Mouse (Mus musculus) splenic B cell, adult 2 months (primary cell): ENCODE data around the gene Ndufa6.
"Not testable (repeated sequence)": the region's sequence is repeated elsewhere in the genome, so short reads cannot be mapped to it uniquely, and the experiment has no call there.

Experiments
- DNase-seq: peaks from one replicate; pipeline ENCODE4 v3.0.0-alpha.2; 2011; ENCODE audit warnings: low read depth, low spot score
- H3K27me3 ChIP-seq: 2 replicates; pipeline ENCODE4 v1.6.1; 2012; ENCODE audit warnings: mild to moderate bottlenecking, low read length, moderate library complexity, mixed read lengths; ENCODE audit not compliant: control insufficient read depth, poor library complexity, insufficient read depth, severe bottlenecking
- H3K36me3 ChIP-seq: 2 replicates; pipeline ENCODE4 v1.6.1; 2012; ENCODE audit warnings: mild to moderate bottlenecking, low read length, moderate library complexity, mixed read lengths; ENCODE audit not compliant: control insufficient read depth, poor library complexity, insufficient read depth, severe bottlenecking

The Ndufa6 gene

GRCm38 (mm10) chr15:82377701-82378100 lies 23.6 kb upstream of the Ndufa6 start:
- Histone ChIP-seq H3K36me3 (no peaks in the 10 kb centered on the region), H3K27me3 (no peaks in the 10 kb centered on the region; the same call in 1 of the 2 replicates)
- no peak for DNase-seq

- H3K36me3 ChIP-seq = no peaks in the 10 kb centered on the region
- no peaks in the 10 kb centered on the region; the same call in 1 of the 2 replicates for H3K27me3 ChIP-seq
- no peak for DNase-seq
Measured at GRCm38 (mm10) chr15:82376393-82377138, 22.4 kb upstream of the Ndufa6 start.

- no peaks in the 10 kb centered on the region; the same call in 1 of the 2 replicates for H3K27me3 ChIP-seq
- no peaks in the 10 kb centered on the region for H3K36me3 ChIP-seq
- no peak for DNase-seq
Measured at GRCm38 (mm10) chr15:82375855-82376254, 21.7 kb upstream of the Ndufa6 start.

DNA sequence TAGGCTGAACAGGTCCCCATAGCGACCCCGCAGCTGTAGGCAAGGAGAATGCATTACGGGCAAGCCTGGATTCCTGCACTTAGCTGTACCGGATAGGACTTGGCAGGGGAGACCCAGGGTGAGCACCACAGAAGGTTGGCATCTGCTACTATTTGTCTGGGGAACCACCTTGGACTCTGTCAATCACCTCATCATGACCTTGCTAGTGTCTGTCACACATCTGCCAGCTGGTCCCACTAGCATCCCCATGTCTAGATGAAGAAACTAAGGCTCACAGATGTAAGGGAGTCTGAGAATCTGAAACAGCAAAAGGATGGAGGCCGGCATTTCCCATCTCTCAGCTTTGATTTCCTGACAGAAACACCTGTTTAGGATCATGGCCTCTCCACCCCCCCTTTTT lies 20.3 kb upstream of the Ndufa6 start:
- DNase-seq = no peak
- H3K27me3 ChIP-seq = no peaks in the 10 kb centered on the region
- H3K36me3 ChIP-seq = no peaks in the 10 kb centered on the region

- H3K27me3 ChIP-seq = no peaks in the 10 kb centered on the region
- no peak for DNase-seq
- no peaks in the 10 kb centered on the region for H3K36me3 ChIP-seq
Measured at GRCm38 (mm10) chr15:82372991-82373390, 18.9 kb upstream of the Ndufa6 start.

GRCm38 (mm10) chr15:82372446-82372845 lies 18.3 kb upstream of the Ndufa6 start:
- no peak for DNase-seq
- Histone ChIP-seq H3K27me3 (no peaks in the 10 kb centered on the region), H3K36me3 (no peaks in the 10 kb centered on the region)

DNA sequence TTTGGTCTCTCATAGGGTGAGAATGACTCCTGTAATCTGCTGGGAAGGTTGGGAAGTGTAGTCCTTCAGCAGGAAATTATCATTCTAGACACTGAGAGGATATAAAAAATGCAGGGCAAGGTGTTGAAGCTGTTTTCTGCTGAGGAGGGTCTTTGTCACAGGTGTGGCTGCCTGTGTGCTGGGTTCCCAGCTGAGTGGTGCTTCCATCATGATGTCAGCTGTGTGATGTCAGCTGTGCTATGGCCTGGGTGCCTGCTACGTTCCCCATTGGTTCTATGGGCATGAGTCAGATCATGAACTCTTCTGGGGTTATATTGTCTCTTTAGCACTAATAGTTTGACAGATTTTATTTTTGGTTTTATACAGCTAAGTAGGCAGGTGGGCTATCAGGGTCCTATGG lies 14.7 kb upstream of the Ndufa6 start:
- Histone ChIP-seq H3K36me3 (no peaks in the 10 kb centered on the region), H3K27me3 (no peaks in the 10 kb centered on the region)
- no peak for DNase-seq

DNA sequence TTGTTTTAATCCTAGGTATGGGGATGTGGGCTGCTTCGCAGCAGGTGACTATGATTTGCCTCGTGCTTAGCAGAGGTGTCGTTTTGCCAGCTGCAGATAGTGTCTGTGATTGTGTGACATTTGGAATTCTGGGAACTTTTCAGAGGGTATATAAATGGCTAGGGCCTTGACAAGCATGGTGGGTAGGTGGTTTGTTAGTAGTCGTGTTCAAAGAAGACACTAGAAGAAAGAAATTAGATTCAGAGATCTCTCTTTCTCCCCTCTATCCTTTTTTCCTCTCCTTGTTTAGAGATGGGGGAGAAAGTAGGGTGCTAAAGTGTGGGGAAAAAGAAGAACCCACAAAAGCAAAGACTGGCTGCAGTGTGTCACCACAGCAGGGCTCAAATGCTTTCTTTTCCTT lies 14.0 kb upstream of the Ndufa6 start:
- no peak for DNase-seq
- H3K27me3 ChIP-seq = no peaks in the 10 kb centered on the region
- H3K36me3 ChIP-seq = no peaks in the 10 kb centered on the region

- not testable (repeated sequence) for H3K27me3 ChIP-seq, H3K36me3 ChIP-seq, DNase-seq
Measured at GRCm38 (mm10) chr15:82364561-82364960, 10.4 kb upstream of the Ndufa6 start.

DNA sequence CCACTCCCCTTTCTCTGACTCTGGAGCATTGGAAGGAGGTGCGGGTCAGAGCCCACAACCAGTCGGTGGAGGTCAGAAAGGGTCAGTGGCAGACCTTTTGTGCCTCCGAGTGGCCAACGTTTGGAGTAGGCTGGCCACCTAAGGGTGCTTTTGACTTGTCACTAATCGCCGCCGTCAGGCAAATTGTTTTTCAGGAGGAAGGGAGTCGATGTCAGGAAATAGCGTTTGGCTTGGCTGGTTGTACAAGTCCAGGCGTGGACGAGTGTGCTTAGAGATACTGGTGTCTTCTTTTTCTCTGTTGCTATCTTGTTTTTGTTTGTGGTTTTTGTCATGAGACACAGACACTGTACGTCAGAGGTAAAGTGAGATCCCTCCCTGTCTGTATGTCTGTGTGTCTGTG lies 9.7 kb upstream of the Ndufa6 start:
- not testable (repeated sequence) for H3K36me3 ChIP-seq, DNase-seq

DNA sequence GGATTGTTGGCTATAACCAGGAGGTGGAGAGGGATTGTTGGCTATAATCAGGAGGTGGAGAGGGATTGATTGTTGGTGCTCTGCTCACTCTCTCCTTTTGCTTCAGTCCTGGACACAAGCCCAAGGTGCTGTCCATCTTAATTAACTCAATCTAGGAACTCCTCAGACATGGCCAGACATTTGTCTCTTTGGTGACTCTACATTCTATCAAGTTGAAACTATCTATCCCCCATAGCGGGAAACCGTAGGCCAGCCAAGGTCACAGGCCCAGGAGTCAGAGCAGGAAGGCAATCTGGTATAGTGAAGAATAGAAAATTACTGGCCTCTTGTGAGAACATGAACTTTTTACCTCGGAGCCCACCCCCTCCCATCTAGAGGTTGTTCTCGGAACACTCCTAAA lies 8.1 kb upstream of the Ndufa6 start:
- Histone ChIP-seq H3K27me3 (no peaks in the 10 kb centered on the region), H3K36me3 (no peaks in the 10 kb centered on the region)
- no peak for DNase-seq

More for the DNA sequence above, 9.7 kb upstream of the Ndufa6 start:
- H3K27me3 ChIP-seq = not testable (repeated sequence)

DNA sequence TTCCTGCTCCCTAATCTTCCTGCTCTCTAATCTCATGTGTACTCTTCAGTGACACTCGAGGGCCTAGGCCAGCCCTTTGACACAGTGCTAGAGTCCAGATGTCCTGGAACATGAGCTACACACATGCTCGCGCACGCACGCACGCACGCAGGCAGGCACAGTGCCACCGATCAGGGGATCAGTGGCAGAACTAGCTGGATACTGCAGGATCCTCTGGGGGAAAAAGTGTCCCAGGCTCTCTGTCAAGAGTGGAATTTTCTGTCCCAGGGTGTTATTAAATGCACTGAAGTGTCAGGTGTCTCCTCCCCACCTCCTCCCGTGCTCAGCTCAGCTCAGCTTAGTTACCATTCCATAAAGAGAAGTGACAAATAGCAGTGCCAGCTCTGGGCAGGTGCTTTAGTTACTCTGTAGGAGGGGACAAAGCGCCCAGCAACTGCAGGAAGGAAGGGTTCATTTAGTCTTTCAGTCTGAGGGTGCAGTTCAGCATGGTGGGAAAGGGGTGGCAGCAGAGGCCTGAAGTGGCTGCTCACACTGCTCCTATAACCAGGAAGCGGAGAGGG lies 7.4 kb upstream of the Ndufa6 start:
- DNase-seq = no peak
- Histone ChIP-seq H3K36me3 (no peaks in the 10 kb centered on the region), H3K27me3 (no peaks in the 10 kb centered on the region)

- Histone ChIP-seq H3K36me3 (no peaks in the 10 kb centered on the region), H3K27me3 (no peaks in the 10 kb centered on the region)
- DNase-seq = no peak
Measured at GRCm38 (mm10) chr15:82358431-82359260, 4.5 kb upstream of the Ndufa6 start.

DNA sequence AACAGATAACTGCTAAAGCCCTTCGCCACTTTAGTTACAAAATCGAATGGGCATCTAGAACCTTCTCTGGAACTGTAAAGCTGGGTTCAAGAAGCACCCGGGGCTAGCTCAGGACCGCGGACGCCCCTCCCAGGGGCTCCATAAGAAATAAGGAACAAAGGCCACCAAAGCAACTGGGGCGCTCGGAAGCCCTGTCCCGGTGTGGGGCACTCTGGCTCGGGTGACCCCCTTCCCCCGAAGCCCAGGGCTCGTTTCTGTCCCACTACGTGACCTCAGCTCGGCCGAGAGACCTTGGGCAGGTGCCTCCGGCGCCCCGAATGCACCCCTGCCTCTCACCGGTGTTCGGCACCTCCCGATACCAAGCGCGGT lies 393 bp downstream of the Ndufa6 start:
- DNase-seq = no peak
- H3K27me3 ChIP-seq = no peaks in the 10 kb centered on the region
- peaks cover 11% of the 10 kb centered on the region for H3K36me3 ChIP-seq

DNA sequence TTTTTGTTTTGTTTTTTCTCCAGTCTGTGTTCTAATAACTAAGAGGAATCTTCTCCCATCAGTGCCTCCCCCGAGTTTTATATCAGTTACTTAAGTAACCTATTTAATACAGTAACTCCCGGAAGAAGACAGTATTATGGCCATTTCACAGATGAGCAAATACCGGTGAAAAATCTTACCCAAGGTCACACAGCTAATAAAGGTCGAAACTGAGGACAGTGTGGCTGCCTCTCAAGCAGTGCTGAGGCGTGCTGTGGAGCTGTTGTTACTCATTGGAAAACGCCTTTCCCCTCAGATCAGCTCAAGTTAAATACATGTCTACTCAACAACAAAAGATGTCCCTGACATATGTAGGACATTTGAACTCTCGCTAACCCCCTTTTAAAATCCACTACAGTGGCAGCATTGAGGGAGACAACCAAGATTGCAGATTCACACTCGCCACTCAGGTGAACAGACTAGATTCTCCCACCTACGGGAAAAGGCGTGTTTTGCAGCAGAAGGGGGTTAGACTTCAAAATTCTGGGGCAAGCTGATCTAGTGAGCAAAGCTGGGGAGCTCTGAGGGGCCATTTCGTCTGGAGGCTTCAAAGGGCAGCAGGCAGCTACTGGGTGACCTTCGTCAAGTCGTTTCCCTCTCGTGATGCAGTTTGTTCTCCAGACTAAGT lies 911 bp downstream of the Ndufa6 start:
- DNase-seq = no peak

More for the DNA sequence above, 911 bp downstream of the Ndufa6 start:
- Histone ChIP-seq H3K27me3 (no peaks in the 10 kb centered on the region), H3K36me3 (peaks cover 11% of the 10 kb centered on the region)
